Comparison of ENCODE assay signal across 10 mouse cellular contexts in genomic region chr11:96345220-96345892, GRCm38 (mm10). TPM values are rescaled to one million over a fixed set of nuclear protein-coding genes. Genes with fewer than 3 reads are reported as not detected.
A peak's percentile ranks its signal among the peaks of the same experiment; 100 is the strongest.
DNase-seq lines count a peak whose midpoint lies in the region; ATAC-seq and TF ChIP-seq lines count a peak whose summit lies in the region.
"Had no signal": no experiment of that assay in that cellular context is flagged by ENCODE, and none has a peak within 500 bp of the region (broad histone marks: within the 10 kb centered on the region; RNA-seq: fewer than 3 reads in every experiment).

No protein-coding gene starts in this region.

- no peaks in the 10 kb centered on the region for H3K9me3 ChIP-seq in midbrain, embryonic 11.5 days (ENCODE audit: control insufficient read depth, low read length)
- no peaks in the 10 kb centered on the region for H3K9me3 ChIP-seq in midbrain, embryonic 14.5 days (ENCODE audit: control insufficient read depth, low read length)

- no peak overlapping the region for H3K4me2 ChIP-seq in midbrain, embryonic 11.5 days
- H3K4me2 ChIP-seq in midbrain, embryonic 14.5 days (ENCODE audit: low read length): no peak overlapping the region

- H3K4me1 ChIP-seq in midbrain, embryonic 11.5 days (ENCODE audit: control insufficient read depth, insufficient read depth, low read length): no peaks in the 10 kb centered on the region
- no peaks in the 10 kb centered on the region for H3K4me1 ChIP-seq in midbrain, embryonic 14.5 days (ENCODE audit: control insufficient read depth, insufficient read depth, low read length)
- no peaks in the 10 kb centered on the region; the same call in 1 of the 2 replicates for H3K4me1 ChIP-seq in small intestine, adult 2 months (ENCODE audit: control insufficient read depth, insufficient read depth, insufficient read length, low read length)
- H3K4me1 ChIP-seq: megakaryocyte, embryonic 14.5 days had no signal

- peaks cover 97% of the 10 kb centered on the region for H3K27me3 ChIP-seq in midbrain, embryonic 11.5 days (ENCODE audit: control insufficient read depth, insufficient read depth, low read length)
- peaks cover 95% of the 10 kb centered on the region for H3K27me3 ChIP-seq in midbrain, embryonic 14.5 days (ENCODE audit: control insufficient read depth, insufficient read depth, low read length)
- H3K27me3 ChIP-seq in small intestine, adult 2 months (ENCODE audit: control insufficient read depth, insufficient read depth, low read length): peaks cover 36% of the 10 kb centered on the region

- ATAC-seq in midbrain, embryonic 11.5 days (ENCODE audit: low FRiP score): no peak
- no peak for ATAC-seq in midbrain, embryonic 14.5 days (ENCODE audit: low FRiP score, low TSS enrichment)

- no peak for TF ChIP-seq CTCF in small intestine, adult 2 months (IDR thresholded peaks at IDR 0.05; ENCODE audit: extremely low read depth, insufficient read length, insufficient replicate concordance, low read depth, low read length)

- H3K9ac ChIP-seq in midbrain, embryonic 11.5 days (ENCODE audit: low read length): no peak overlapping the region
- H3K9ac ChIP-seq in midbrain, embryonic 14.5 days (replicated peaks; ENCODE audit: low read length): no peak overlapping the region

- 1% methylated on average over 45 of the region's 56 CpGs for WGBS in midbrain, embryonic 11.5 days
- under 1% methylated on average over 56 of the region's 56 CpGs for WGBS in midbrain, embryonic 14.5 days
- 28% methylated on average over 56 of the region's 56 CpGs for WGBS in small intestine, adult 2 months

- H3K36me3 ChIP-seq in midbrain, embryonic 11.5 days (ENCODE audit: control insufficient read depth, insufficient read depth, low read length): no peaks in the 10 kb centered on the region
- H3K36me3 ChIP-seq in midbrain, embryonic 14.5 days (ENCODE audit: control insufficient read depth, insufficient read depth, low read length): no peaks in the 10 kb centered on the region
- H3K36me3 ChIP-seq in small intestine, adult 2 months (ENCODE audit: control insufficient read depth, insufficient read depth, low read length): no peaks in the 10 kb centered on the region

- DNase-seq in cerebellum, postnatal 10 days: peak; percentile 30 to 38
- no peak for DNase-seq in cerebellum, adult 18-20 months
- DNase-seq in midbrain, embryonic 11.5 days (ENCODE audit: low spot score, missing footprints): peak; percentile 93
- no peak for DNase-seq in midbrain, embryonic 14.5 days
- DNase-seq in kidney, postnatal 14 days: peak; percentile 58
- DNase-seq in thymus, adult 18-20 months: no peak
- DNase-seq in retina, postnatal 1 day: no peak

- no peak overlapping the region for H3K4me3 ChIP-seq in midbrain, embryonic 11.5 days (ENCODE audit: low read depth, low read length)
- no peak overlapping the region for H3K4me3 ChIP-seq in midbrain, embryonic 14.5 days (replicated peaks; ENCODE audit: low read depth, low read length)
- peak overlapping the region; percentile 48 for H3K4me3 ChIP-seq in small intestine, adult 2 months (ENCODE audit: low read depth, low read length)
- H3K4me3 ChIP-seq: megakaryocyte, embryonic 14.5 days had no signal

- H3K27ac ChIP-seq in midbrain, embryonic 11.5 days (ENCODE audit: low read depth, low read length): no peak overlapping the region
- no peak overlapping the region for H3K27ac ChIP-seq in midbrain, embryonic 14.5 days (replicated peaks; ENCODE audit: low read depth, low read length)
- peak overlapping the region; percentile 33 for H3K27ac ChIP-seq in small intestine, adult 2 months (ENCODE audit: insufficient read depth, low read depth, low read length)

- no peak for TF ChIP-seq POLR2A in small intestine, adult 2 months (IDR thresholded peaks at IDR 0.05; ENCODE audit: low read depth, low read length)

RNA-seq across cellular contexts. Expression of gene Hoxb2, which starts 5.0 kb away (rescaled TPM):
- polyA plus RNA-seq in midbrain, embryonic 11.5 days (2014; fragmentation: Nextera tagmentation; extraction: Ambion mirVana): not detected in 2 replicates
- 0.17 TPM in 1 of 2 replicates, not detected in the other for polyA plus RNA-seq in midbrain, embryonic 14.5 days (2014; fragmentation: Nextera tagmentation; extraction: Ambion mirVana)
- polyA plus RNA-seq in small intestine, adult 2 months (2012; rRNA removed): 9.9 TPM in 2 replicates
- polyA plus RNA-seq: C2C12 had no signal

RNA-seq across cellular contexts. Expression of gene Hoxb1, which starts 20.2 kb away (rescaled TPM):
- polyA plus RNA-seq in midbrain, embryonic 11.5 days (2014; fragmentation: Nextera tagmentation; extraction: Ambion mirVana): not detected in 2 replicates
- polyA plus RNA-seq in midbrain, embryonic 14.5 days (2014; fragmentation: Nextera tagmentation; extraction: Ambion mirVana): not detected in 2 replicates
- not detected in 2 replicates for polyA plus RNA-seq in small intestine, adult 2 months (2012; rRNA removed)
- polyA plus RNA-seq: C2C12 had no signal

RNA-seq across cellular contexts. Expression of gene Hoxb3, which starts 22.2 kb away (rescaled TPM):
- polyA plus RNA-seq in midbrain, embryonic 11.5 days (2014; fragmentation: Nextera tagmentation; extraction: Ambion mirVana): not detected in 2 replicates
- not detected in 2 replicates for polyA plus RNA-seq in midbrain, embryonic 14.5 days (2014; fragmentation: Nextera tagmentation; extraction: Ambion mirVana)
- 3.5 and 5.5 TPM in 2 replicates for polyA plus RNA-seq in small intestine, adult 2 months (2012; rRNA removed)
- polyA plus RNA-seq: C2C12 had no signal

RNA-seq across cellular contexts. Expression of gene Hoxb4, which starts 27.3 kb away (rescaled TPM):
- not detected in 2 replicates for polyA plus RNA-seq in midbrain, embryonic 11.5 days (2014; fragmentation: Nextera tagmentation; extraction: Ambion mirVana)
- polyA plus RNA-seq in midbrain, embryonic 14.5 days (2014; fragmentation: Nextera tagmentation; extraction: Ambion mirVana): not detected in 2 replicates
- polyA plus RNA-seq in small intestine, adult 2 months (2012; rRNA removed): 1.4 and 2.9 TPM in 2 replicates

RNA-seq across cellular contexts. Expression of gene Hoxb5, which starts 42.2 kb away (rescaled TPM):
- polyA plus RNA-seq in midbrain, embryonic 11.5 days (2014; fragmentation: Nextera tagmentation; extraction: Ambion mirVana): not detected in 2 replicates
- not detected in 2 replicates for polyA plus RNA-seq in midbrain, embryonic 14.5 days (2014; fragmentation: Nextera tagmentation; extraction: Ambion mirVana)
- polyA plus RNA-seq in small intestine, adult 2 months (2012; rRNA removed): 1.8 and 3.2 TPM in 2 replicates
- polyA plus RNA-seq: C2C12 had no signal

Comparison
In these comparisons a context has a peak if more than half of its experiments do, and no peak if none do; other contexts are left out.
1. DNase-seq: peak in cerebellum, postnatal 10 days (2 of 2), midbrain, embryonic 11.5 days (single experiment) and kidney, postnatal 14 days (single experiment); none in cerebellum, adult 18-20 months (0 of 2), midbrain, embryonic 14.5 days (single experiment), thymus, adult 18-20 months (0 of 2) and retina, postnatal 1 day (single experiment).